Mouse (Mus musculus): Measurements from ENCODE around the gene Cxcl9. TPM values are rescaled to one million over a fixed set of nuclear protein-coding genes. Genes with fewer than 3 reads are reported as not detected.

The Cxcl9 gene
- polyA plus RNA-seq, 1 experiment from 2014 or later: not detected

- Histone ChIP-seq H3K27me3 (ENCODE audit: control insufficient read depth, insufficient read depth, low read length) (no peaks in the 10 kb centered on the region), H3K4me3 (replicated peaks; ENCODE audit: low read length) (peak within 1 kb of the TSS; percentile 81), H3K4me1 (ENCODE audit: control insufficient read depth, insufficient read depth, low read length) (0 out of 2 replicates have a peak, but pooled peaks cover 9% of the 10 kb centered on the region), H3K27ac (ENCODE audit: low read length) (peak within 1 kb of the TSS; percentile 18), H3K4me2 (ENCODE audit: low read depth, low read length) (peak within 1 kb of the TSS; percentile 89), H3K36me3 (ENCODE audit: control insufficient read depth, insufficient read depth, low read length) (no peaks in the 10 kb centered on the region), H3K9me3 (replicated peaks; ENCODE audit: control insufficient read depth, low read length) (no peaks in the 10 kb centered on the region), H3K9ac (ENCODE audit: low read length) (peak within 1 kb of the TSS; percentile 79)
- ATAC-seq (ENCODE audit: insufficient read depth, low FRiP score): peak; percentile 95
- WGBS: 2% methylated on average over 54 of the region's 54 CpGs
Measured at GRCm38 (mm10) chr5:92277437-92278394, 50.2 kb downstream of the Cxcl9 start, which contains the start of gene Naaa. Naaa (minus strand) TSS chr5:92278170.

Other genes starting within 250 kb of the Cxcl9 start
- 141 and 146 TPM in 2 replicates for gene G3bp2, start 244.4 kb downstream of the Cxcl9 start, polyA plus RNA-seq (2015; fragmentation: Nextera tagmentation; extraction: Ambion mirVana)
- gene Uso1, start 190.1 kb downstream of the Cxcl9 start, polyA plus RNA-seq (2015; fragmentation: Nextera tagmentation; extraction: Ambion mirVana): 46.8 and 50.7 TPM in 2 replicates
- not detected in 2 replicates for gene U90926, start 112.7 kb downstream of the Cxcl9 start, polyA plus RNA-seq (2015; fragmentation: Nextera tagmentation; extraction: Ambion mirVana)
- 0.48 and 0.60 TPM in 2 replicates for gene Ppef2, start 71.8 kb downstream of the Cxcl9 start, polyA plus RNA-seq (2015; fragmentation: Nextera tagmentation; extraction: Ambion mirVana)
- 21.4 and 22.1 TPM in 2 replicates for gene Naaa, start 49.9 kb downstream of the Cxcl9 start, polyA plus RNA-seq (2015; fragmentation: Nextera tagmentation; extraction: Ambion mirVana)
- 31.3 and 33.3 TPM in 2 replicates for gene Sdad1, start 17.6 kb downstream of the Cxcl9 start, polyA plus RNA-seq (2015; fragmentation: Nextera tagmentation; extraction: Ambion mirVana)
- gene Art3, start 3.7 kb upstream of the Cxcl9 start, polyA plus RNA-seq (2015; fragmentation: Nextera tagmentation; extraction: Ambion mirVana): 6.7 and 7.3 TPM in 2 replicates
- gene Cxcl10, start 20.8 kb upstream of the Cxcl9 start, polyA plus RNA-seq (2015; fragmentation: Nextera tagmentation; extraction: Ambion mirVana): 0.97 and 1.8 TPM in 2 replicates
- gene Nup54, start 107.1 kb upstream of the Cxcl9 start, polyA plus RNA-seq (2015; fragmentation: Nextera tagmentation; extraction: Ambion mirVana): 47.1 and 47.3 TPM in 2 replicates
- gene Scarb2, start 178.8 kb upstream of the Cxcl9 start, polyA plus RNA-seq (2015; fragmentation: Nextera tagmentation; extraction: Ambion mirVana): 17.7 and 18.2 TPM in 2 replicates
- 0.37 and 0.61 TPM in 2 replicates for gene Fam47e, start 227.0 kb upstream of the Cxcl9 start, polyA plus RNA-seq (2015; fragmentation: Nextera tagmentation; extraction: Ambion mirVana)